Mouse (Mus musculus): ENCODE results near the gene Mrtfb. TPM values are rescaled to one million over a fixed set of nuclear protein-coding genes. Genes with fewer than 3 reads are reported as not detected.

Gene Mrtfb
- 16.8 and 17.2 TPM in 2 replicates for polyA plus RNA-seq (2012; ENCODE audit: insufficient read depth, insufficient read length, missing spikeins)

DNA sequence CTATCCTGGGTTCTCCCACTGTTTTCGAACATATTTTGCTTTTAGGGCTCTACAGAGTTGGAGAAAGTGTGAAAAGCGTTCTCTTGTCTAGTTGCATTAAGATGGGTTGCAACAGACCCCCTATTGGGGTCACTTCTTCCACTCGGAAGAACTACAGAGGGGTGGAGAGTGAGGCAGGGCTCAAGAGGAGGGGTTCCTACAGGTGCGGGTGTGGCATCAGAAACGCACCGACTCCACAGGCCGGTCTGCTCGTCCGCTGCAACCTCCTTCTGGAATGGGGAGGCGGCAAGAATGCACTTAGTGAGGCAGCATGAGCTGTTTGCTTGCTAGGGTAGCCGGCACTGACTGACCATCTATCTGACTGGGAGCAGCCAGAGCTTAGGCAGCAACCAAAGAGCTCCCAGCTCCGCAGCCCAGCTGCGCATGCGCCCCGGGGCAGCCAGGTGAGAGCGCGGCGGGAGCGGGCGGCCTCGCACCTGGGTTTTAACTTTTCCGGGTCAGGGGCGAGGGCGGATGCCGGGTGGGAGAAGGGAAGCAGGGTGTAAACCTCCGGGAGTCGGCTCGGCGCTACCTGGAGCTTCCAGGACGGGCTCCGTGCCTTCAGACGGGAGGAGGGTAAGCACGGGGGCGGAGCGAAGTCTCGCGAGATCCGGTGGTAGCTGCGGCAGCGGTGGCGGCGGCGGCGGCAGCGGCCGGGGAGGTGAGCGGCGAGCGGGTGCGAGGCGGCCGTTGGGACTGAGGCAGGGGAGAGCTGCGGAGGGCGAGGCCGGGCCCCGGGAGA is at the start of gene Mrtfb:
Mrtfb (plus strand) TSS at position 627 of the 781 bp plus-strand sequence.
- Histone ChIP-seq H3K27ac (ENCODE audit: insufficient read depth, low read depth, low read length) (no peak within 1 kb of the TSS), H3K4me1 (ENCODE audit: control insufficient read depth, insufficient read depth, low read length) (peaks cover 16% of the 10 kb centered on the region), H3K4me3 (ENCODE audit: insufficient read depth, low read length) (peak within 1 kb of the TSS; percentile 70)
- TF ChIP-seq POLR2A (IDR thresholded peaks at IDR 0.05; ENCODE audit: borderline replicate concordance, low read depth, low read length) (no peak; the same call in 1 of the 2 replicates), CTCF (IDR thresholded peaks at IDR 0.05; ENCODE audit: low read depth, low read length) (no peak)

DNA sequence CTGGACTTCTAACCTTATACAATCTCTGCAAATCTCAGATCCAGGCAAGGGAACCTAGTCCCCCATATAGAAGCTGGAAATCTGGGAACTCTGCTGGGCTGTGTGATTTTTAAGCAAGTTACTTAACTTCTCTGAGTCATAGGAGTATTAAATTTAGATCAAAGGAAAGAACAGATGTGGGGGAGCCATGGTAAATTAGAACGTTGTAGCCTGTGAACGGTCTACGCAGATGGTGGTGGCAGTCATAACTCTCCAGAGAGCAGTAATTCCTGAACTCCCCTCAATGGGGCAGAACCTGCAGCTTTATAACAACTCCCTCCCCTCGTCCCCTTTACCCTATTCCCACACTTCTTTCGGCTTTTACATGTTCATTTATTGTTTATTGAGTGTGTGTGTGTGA is 48.6 kb upstream of the Mrtfb start:
- peaks cover 3% of the 10 kb centered on the region; the same call in 1 of the 2 replicates for H3K4me1 ChIP-seq (ENCODE audit: control insufficient read depth, insufficient read depth, low read length)
- TF ChIP-seq CTCF (IDR thresholded peaks at IDR 0.05; ENCODE audit: low read depth, low read length) (no peak), POLR2A (IDR thresholded peaks at IDR 0.05; ENCODE audit: borderline replicate concordance, low read depth, low read length) (no peak)
- no peak overlapping the region for H3K4me3 ChIP-seq (ENCODE audit: insufficient read depth, low read length)
- no peak overlapping the region for H3K27ac ChIP-seq (ENCODE audit: insufficient read depth, low read depth, low read length)

DNA sequence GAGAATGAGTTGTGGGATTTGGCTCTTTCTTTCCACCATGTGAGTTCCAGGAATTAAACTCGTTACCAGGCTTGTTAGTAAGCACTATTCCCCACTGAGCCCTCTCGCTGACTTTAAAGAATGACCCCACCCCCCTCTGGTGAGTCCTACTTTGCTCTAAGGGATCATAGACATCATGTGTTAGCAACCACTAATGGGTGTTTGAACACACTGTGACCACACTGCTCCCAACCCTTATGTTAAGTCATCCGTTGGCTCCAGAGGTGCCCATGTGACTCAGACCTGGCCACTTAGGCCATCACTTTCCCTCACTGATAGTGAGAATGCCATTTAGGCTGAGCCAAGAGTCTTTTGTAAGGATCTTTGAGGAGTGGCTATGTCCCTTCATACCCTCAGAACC is 48.2 kb upstream of the Mrtfb start:
- H3K4me1 ChIP-seq (ENCODE audit: control insufficient read depth, insufficient read depth, low read length), result peaks cover 3% of the 10 kb centered on the region; the same call in 1 of the 2 replicates
- H3K4me3 ChIP-seq (ENCODE audit: insufficient read depth, low read length), result no peak overlapping the region
- no peak overlapping the region for H3K27ac ChIP-seq (ENCODE audit: insufficient read depth, low read depth, low read length)
- TF ChIP-seq POLR2A (IDR thresholded peaks at IDR 0.05; ENCODE audit: borderline replicate concordance, low read depth, low read length) (no peak), CTCF (IDR thresholded peaks at IDR 0.05; ENCODE audit: low read depth, low read length) (no peak)

DNA sequence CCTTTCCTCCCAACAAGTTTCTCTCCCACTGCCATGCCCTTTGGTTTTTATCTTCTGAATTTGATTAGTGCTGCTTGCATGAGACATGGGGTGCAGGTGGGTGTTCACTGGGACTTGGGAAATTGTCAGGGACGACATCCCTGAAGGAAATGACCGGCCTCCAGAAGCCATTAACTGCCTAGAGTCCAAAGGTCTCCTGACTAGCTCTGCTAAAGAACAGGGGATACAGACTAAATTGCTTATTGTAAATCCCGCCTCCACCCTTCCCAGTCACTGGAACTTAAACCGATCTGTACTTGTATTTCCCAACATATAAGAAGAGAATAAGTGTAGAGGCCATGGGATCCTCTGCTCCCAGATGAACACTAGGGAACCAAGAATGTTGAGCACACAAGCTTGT is 43.5 kb upstream of the Mrtfb start:
- Histone ChIP-seq H3K27ac (ENCODE audit: insufficient read depth, low read depth, low read length) (no peak overlapping the region), H3K4me3 (ENCODE audit: insufficient read depth, low read length) (no peak overlapping the region), H3K4me1 (ENCODE audit: control insufficient read depth, insufficient read depth, low read length) (peaks cover 19% of the 10 kb centered on the region)
- no peak for TF ChIP-seq POLR2A (IDR thresholded peaks at IDR 0.05; ENCODE audit: borderline replicate concordance, low read depth, low read length)
- TF ChIP-seq CTCF (IDR thresholded peaks at IDR 0.05; ENCODE audit: low read depth, low read length), result no peak

DNA sequence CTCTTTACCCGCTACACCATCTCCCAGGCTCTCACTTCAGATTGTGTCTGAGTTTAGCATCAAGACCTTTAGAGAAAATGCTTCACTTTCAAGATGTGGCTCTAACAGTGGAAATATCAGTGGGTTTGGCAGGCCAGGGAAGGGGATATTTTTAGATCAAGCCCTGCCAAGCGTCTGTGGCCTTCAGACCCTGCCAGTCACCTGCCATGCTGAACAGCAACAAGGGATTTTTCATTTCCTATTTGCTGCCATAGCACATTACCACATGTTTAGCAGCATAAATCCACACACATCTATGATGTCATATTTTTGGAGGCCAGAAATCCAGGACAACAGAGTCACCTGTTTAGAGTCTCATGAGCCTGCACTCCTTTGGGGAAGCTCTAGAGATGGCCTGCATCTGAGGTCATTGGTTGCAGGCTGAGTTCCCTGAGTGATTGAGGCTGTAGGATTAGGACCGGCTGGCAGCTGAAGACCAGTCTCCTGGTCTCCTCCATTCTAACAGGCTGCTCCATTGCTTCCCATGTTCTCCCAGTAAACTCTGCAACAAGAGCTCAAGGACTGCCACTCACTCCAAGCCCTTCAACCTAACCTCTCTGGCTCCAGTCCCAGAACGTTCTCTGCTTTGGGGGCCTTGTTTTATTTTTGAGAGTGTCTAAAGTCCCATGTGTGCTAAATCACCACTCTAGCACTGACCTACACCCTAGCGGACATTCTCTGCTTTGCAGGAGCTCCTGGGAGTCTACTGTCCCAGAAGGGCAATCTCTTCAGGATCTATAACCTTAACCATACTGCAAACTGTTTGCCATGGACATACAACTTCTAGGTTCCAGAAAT is 39.9 kb upstream of the Mrtfb start:
- Histone ChIP-seq H3K4me3 (ENCODE audit: insufficient read depth, low read length) (no peak overlapping the region), H3K4me1 (ENCODE audit: control insufficient read depth, insufficient read depth, low read length) (peaks cover 22% of the 10 kb centered on the region), H3K27ac (ENCODE audit: insufficient read depth, low read depth, low read length) (no peak overlapping the region)
- TF ChIP-seq CTCF (IDR thresholded peaks at IDR 0.05; ENCODE audit: low read depth, low read length) (no peak), POLR2A (IDR thresholded peaks at IDR 0.05; ENCODE audit: borderline replicate concordance, low read depth, low read length) (no peak)

DNA sequence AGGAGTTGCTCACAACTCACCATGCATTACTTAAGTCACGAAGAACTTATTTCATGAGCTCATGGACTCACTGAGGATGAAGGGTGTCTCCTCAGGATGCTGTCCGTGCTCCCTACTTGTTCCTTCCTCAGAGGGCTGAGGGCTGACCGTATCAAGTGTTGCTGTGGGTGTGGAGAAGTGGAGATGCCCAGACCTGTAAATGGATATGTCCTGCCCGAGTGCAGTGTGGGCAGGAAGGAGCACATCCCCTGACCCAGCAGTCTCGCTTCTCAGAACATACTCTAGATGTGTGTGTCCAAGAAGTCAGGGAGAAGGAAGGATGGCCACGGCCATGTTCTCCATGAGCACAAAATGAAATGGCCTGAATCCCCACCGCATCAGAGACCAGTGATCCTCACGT is 38.3 kb upstream of the Mrtfb start:
- Histone ChIP-seq H3K4me3 (ENCODE audit: insufficient read depth, low read length) (no peak overlapping the region), H3K27ac (ENCODE audit: insufficient read depth, low read depth, low read length) (no peak overlapping the region), H3K4me1 (ENCODE audit: control insufficient read depth, insufficient read depth, low read length) (peaks cover 29% of the 10 kb centered on the region)
- TF ChIP-seq CTCF (IDR thresholded peaks at IDR 0.05; ENCODE audit: low read depth, low read length), result no peak

DNA sequence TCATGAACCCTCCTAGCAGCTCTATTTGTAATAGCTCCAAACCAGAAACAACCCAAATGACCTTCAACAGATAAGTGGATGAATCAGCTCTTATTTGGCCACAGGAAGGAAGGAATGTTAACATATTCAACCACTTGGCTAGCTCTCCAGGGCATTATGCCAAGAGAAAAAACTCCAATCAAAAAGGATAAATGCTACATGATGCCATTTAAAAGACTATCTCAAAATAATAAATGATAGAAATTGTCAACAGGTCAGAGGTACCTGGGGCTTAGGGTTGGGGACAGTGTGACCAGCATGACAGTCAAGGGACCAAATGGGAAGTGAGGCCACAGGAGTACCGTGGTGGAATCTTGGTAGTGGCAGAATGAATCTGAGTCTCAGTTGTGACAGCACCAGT is 34.8 kb upstream of the Mrtfb start:
- Histone ChIP-seq H3K4me3 (ENCODE audit: insufficient read depth, low read length) (no peak overlapping the region), H3K4me1 (ENCODE audit: control insufficient read depth, insufficient read depth, low read length) (peaks cover 31% of the 10 kb centered on the region), H3K27ac (ENCODE audit: insufficient read depth, low read depth, low read length) (no peak overlapping the region)
- TF ChIP-seq CTCF (IDR thresholded peaks at IDR 0.05; ENCODE audit: low read depth, low read length), result no peak
- TF ChIP-seq POLR2A (IDR thresholded peaks at IDR 0.05; ENCODE audit: borderline replicate concordance, low read depth, low read length), result no peak

DNA sequence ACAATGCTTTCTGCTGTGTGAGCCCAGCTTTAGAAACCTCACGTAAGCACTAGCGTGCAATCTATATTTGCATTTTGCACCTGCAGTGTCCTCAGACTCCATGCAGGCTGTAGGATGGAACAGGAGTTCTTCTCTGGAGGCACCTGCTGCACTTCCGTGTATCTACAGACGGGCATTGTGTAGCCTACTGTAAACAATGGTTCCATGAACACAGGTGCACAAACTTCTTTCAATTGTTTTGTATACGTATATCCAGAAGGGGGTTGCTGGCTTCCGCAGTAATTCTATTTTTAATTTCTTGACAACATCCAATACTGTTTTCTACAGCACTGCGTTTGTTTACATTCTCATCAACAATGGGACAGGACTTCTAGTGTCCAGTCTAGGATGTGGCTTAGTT is 24.2 kb upstream of the Mrtfb start:
- Histone ChIP-seq H3K4me1 (ENCODE audit: control insufficient read depth, insufficient read depth, low read length) (no peaks in the 10 kb centered on the region), H3K4me3 (ENCODE audit: insufficient read depth, low read length) (no peak overlapping the region), H3K27ac (ENCODE audit: insufficient read depth, low read depth, low read length) (no peak overlapping the region)
- no peak for TF ChIP-seq CTCF (IDR thresholded peaks at IDR 0.05; ENCODE audit: low read depth, low read length)
- TF ChIP-seq POLR2A (IDR thresholded peaks at IDR 0.05; ENCODE audit: borderline replicate concordance, low read depth, low read length), result no peak

DNA sequence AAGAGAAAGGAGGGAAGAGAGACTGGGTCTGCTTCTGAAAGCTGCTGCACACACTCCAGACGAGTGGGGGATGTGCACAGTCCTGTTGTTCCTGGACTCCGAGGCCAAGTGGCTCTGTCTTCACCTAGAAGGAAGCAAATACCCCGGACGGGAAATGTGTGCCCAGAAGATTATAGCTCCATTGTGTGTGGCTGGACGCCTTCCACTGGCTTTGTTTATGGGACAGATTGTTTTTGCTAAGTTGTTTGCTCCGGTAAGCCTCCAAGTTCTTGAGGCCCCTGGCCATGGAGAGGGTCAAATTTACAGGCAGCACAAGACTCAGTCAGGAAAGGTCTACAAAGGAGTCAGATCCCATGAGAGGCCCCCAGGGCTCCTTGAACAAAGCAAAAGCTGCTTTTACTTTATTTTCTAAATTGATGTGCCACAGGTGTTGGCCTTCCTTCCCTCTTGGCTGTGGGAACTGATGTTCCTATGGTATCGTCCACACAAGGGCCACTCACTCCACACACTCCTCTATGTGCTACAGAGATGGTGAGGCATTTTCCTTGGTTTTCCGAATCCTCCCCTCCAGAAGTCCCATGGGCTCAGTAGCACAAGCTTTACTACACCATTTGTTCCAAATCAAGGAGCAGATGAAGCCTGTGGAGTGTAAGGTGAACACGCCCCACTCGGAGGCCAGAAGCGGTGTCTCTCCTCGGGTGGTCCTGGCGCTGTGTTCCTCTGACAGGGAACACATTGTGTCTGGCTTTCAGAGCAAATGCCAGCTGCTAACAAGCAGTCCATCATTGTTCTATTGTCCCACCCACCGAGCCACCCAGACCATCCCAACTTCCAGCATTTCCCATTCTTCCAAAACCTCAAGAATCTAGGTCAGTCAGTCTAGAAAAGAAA is 23.1 kb upstream of the Mrtfb start:
- Histone ChIP-seq H3K4me1 (ENCODE audit: control insufficient read depth, insufficient read depth, low read length) (peaks cover under 1% of the 10 kb centered on the region; the same call in 1 of the 2 replicates), H3K4me3 (ENCODE audit: insufficient read depth, low read length) (no peak overlapping the region), H3K27ac (ENCODE audit: insufficient read depth, low read depth, low read length) (no peak overlapping the region)
- no peak for TF ChIP-seq CTCF (IDR thresholded peaks at IDR 0.05; ENCODE audit: low read depth, low read length)
- TF ChIP-seq POLR2A (IDR thresholded peaks at IDR 0.05; ENCODE audit: borderline replicate concordance, low read depth, low read length), result no peak

Data from bone marrow macrophage, adult 2 months (primary cell).